Mouse (Mus musculus) Muller cell, postnatal 12 days (primary cell): ENCODE data around the gene Grid1.

Experiments
- DNase-seq: peaks from one replicate; pipeline ENCODE4 v3.0.0-alpha.2; 2015; ENCODE audit errors: inconsistent ontology term

Gene Grid1

GRCm38 (mm10) chr14:34917111-34917510 lies 97.2 kb downstream of the Grid1 start:
- DNase-seq = peak; percentile 89

- DNase-seq = no peak
These were observed 99.3 kb downstream of the Grid1 start for GRCm38 (mm10) chr14:34919221-34919620.

- DNase-seq = no peak
These were observed 101.4 kb downstream of the Grid1 start for GRCm38 (mm10) chr14:34921265-34921664.

- DNase-seq = no peak
These were observed 105.1 kb downstream of the Grid1 start for GRCm38 (mm10) chr14:34925021-34925420.

GRCm38 (mm10) chr14:34930040-34930719 lies 110.3 kb downstream of the Grid1 start:
- no peak for DNase-seq

GRCm38 (mm10) chr14:34933197-34933596 lies 113.3 kb downstream of the Grid1 start:
- DNase-seq = no peak

- DNase-seq = peak; percentile 7
These were observed 116.4 kb downstream of the Grid1 start for GRCm38 (mm10) chr14:34936192-34936770.

- DNase-seq = no peak
These were observed 124.6 kb downstream of the Grid1 start for GRCm38 (mm10) chr14:34944390-34944979.

GRCm38 (mm10) chr14:34945471-34946313 lies 125.8 kb downstream of the Grid1 start:
- DNase-seq = no peak

GRCm38 (mm10) chr14:34946314-34946583 lies 126.3 kb downstream of the Grid1 start:
- DNase-seq = no peak

GRCm38 (mm10) chr14:34948249-34948648 lies 128.3 kb downstream of the Grid1 start:
- no peak for DNase-seq

GRCm38 (mm10) chr14:34952311-34952710 lies 132.4 kb downstream of the Grid1 start:
- DNase-seq = no peak

- no peak for DNase-seq
These were observed 133.7 kb downstream of the Grid1 start for GRCm38 (mm10) chr14:34953566-34953965.

GRCm38 (mm10) chr14:34955689-34956088 lies 135.8 kb downstream of the Grid1 start:
- DNase-seq = no peak

- peak; percentile 32 for DNase-seq
These were observed 140.3 kb downstream of the Grid1 start for GRCm38 (mm10) chr14:34960227-34960626.

- no peak for DNase-seq
These were observed 143.8 kb downstream of the Grid1 start for GRCm38 (mm10) chr14:34963616-34964168.

GRCm38 (mm10) chr14:34969102-34969819 lies 149.4 kb downstream of the Grid1 start:
- peak; percentile 92 for DNase-seq

- no peak for DNase-seq
These were observed 153.0 kb downstream of the Grid1 start for GRCm38 (mm10) chr14:34972930-34973329.

GRCm38 (mm10) chr14:34980756-34981155 lies 160.8 kb downstream of the Grid1 start:
- no peak for DNase-seq

GRCm38 (mm10) chr14:34989131-34989530 lies 169.2 kb downstream of the Grid1 start:
- DNase-seq = no peak

- DNase-seq = no peak
These were observed 186.8 kb downstream of the Grid1 start for GRCm38 (mm10) chr14:35006736-35007135.

GRCm38 (mm10) chr14:35008674-35009073 lies 188.8 kb downstream of the Grid1 start:
- DNase-seq = no peak
